Mouse (Mus musculus): ENCODE results near the gene Flvcr1. TPM values are rescaled to one million over a fixed set of nuclear protein-coding genes. Genes with fewer than 3 reads are reported as not detected.

Gene Flvcr1
- polyA plus RNA-seq, 1 experiment from 2014 or later, result 6.2 TPM

DNA sequence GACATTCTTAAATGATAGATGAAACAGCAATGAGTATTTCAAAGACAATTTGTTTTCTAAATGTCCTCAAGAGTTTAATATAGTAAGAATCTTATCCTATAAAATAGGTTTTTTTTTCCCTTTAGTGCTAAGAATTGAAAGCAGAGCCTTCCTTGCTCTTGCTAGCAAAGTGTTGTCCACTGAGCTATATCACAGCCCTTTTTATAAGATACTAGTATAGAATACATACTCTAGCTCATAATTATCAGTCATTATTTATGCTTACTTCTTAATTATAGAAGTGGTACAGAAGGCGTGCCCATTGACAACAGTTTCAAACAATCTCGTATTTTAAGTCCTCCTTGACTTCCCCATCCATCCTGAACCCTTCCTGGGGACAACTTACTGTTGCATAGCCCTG is 38.6 kb upstream of the Flvcr1 start:
- Histone ChIP-seq H3K4me3 (ENCODE audit: low read length) (no peak overlapping the region), H3K27me3 (ENCODE audit: insufficient read depth, low read length) (no peaks in the 10 kb centered on the region), H3K9ac (replicated peaks; ENCODE audit: low read length) (no peak overlapping the region), H3K4me2 (replicated peaks; ENCODE audit: low read depth, low read length) (no peak overlapping the region), H3K4me1 (ENCODE audit: insufficient read depth, low read length) (peaks cover 16% of the 10 kb centered on the region), H3K27ac (ENCODE audit: low read length) (no peak overlapping the region), H3K36me3 (ENCODE audit: insufficient read depth, low read length) (peaks cover 19% of the 10 kb centered on the region), H3K9me3 (ENCODE audit: low read length) (no peaks in the 10 kb centered on the region)
- no peak for ATAC-seq (ENCODE audit: low FRiP score, low TSS enrichment)
- WGBS, result 89% methylated on average over 2 of the region's 2 CpGs

DNA sequence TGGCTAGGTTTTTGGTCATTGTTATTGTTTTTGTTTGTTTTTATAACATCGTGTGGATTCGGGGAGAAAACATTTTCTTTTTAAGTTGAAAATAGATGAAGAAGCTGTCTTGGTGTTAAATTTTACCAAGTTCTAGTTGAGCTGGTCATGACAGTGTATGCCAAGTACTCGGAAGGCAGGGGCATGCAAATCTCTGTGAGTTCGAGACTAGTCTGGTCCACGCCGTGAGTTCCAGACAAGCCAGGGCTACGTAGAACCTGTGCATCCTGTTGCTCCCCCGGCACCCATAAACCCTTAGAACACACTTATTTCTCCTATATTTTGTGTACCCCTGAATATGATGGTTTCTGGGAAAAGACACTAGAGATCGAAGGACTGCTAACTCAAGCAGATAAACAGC is 37.7 kb upstream of the Flvcr1 start:
- Histone ChIP-seq H3K27me3 (ENCODE audit: insufficient read depth, low read length) (no peaks in the 10 kb centered on the region), H3K36me3 (ENCODE audit: insufficient read depth, low read length) (peaks cover 14% of the 10 kb centered on the region), H3K4me1 (ENCODE audit: insufficient read depth, low read length) (peaks cover 16% of the 10 kb centered on the region), H3K9me3 (ENCODE audit: low read length) (no peaks in the 10 kb centered on the region), H3K9ac (replicated peaks; ENCODE audit: low read length) (peak overlapping the region; percentile 88), H3K27ac (ENCODE audit: low read length) (no peak overlapping the region), H3K4me2 (replicated peaks; ENCODE audit: low read depth, low read length) (peak overlapping the region; percentile 89), H3K4me3 (ENCODE audit: low read length) (peak overlapping the region; percentile 99)
- no peak for ATAC-seq (ENCODE audit: low FRiP score, low TSS enrichment)
- WGBS, result 61% methylated on average over 9 of the region's 9 CpGs

DNA sequence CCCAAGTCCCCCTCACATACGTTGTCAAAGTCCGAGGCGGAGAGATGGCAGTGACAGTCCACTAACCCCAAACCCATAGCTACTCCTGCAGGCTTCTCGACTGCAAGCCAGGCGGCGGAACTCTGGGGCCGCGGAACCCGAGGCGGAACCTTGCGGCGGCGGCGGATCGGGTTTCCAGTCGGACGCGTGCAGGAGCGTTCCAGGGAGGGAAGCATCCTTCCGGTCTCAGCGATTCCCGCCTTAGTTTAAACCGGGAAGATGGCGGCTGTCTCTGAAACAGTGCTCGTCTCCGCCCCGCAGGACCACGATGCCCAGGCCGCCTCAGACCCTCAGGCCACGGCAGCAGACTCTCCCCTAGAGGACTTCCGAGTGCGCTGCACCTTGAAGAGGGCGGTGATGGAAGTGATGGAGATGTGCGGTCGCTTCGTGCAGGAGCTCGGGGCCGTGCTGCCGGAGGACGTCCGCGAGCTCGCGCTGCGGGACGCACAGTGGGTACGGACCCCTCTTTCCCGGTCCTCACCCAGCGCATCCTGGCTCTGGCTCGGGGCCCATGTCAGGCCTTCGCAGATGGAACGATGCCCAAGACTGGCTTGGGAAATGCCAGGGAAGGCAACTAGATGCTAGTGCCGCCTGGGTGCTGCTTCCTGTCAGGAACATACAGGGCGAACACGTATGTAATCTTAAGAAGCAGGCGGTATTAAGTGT is 37.0 kb upstream of the Flvcr1 start, which contains the start of the genes Tatdn3 and Nsl1:
Tatdn3 (minus strand) TSS at position 152 of the 705 bp plus-strand sequence.
Nsl1 (plus strand) TSS at position 232 of the 705 bp plus-strand sequence.
- H3K4me3 ChIP-seq (ENCODE audit: low read length), result peak within 1 kb of the TSS; percentile 99
- no peaks in the 10 kb centered on the region for H3K27me3 ChIP-seq (ENCODE audit: insufficient read depth, low read length)
- H3K9me3 ChIP-seq (ENCODE audit: low read length), result no peaks in the 10 kb centered on the region
- peak; percentile 95 for ATAC-seq (ENCODE audit: low FRiP score, low TSS enrichment)
- H3K36me3 ChIP-seq (ENCODE audit: insufficient read depth, low read length), result peaks cover 14% of the 10 kb centered on the region
- peak within 1 kb of the TSS; percentile 88 for H3K9ac ChIP-seq (replicated peaks; ENCODE audit: low read length)
- WGBS, result under 1% methylated on average over 56 of the region's 56 CpGs
- peak within 1 kb of the TSS; percentile 75 for H3K27ac ChIP-seq (ENCODE audit: low read length)
- peaks cover 16% of the 10 kb centered on the region for H3K4me1 ChIP-seq (ENCODE audit: insufficient read depth, low read length)
- peak within 1 kb of the TSS; percentile 89 for H3K4me2 ChIP-seq (replicated peaks; ENCODE audit: low read depth, low read length)

DNA sequence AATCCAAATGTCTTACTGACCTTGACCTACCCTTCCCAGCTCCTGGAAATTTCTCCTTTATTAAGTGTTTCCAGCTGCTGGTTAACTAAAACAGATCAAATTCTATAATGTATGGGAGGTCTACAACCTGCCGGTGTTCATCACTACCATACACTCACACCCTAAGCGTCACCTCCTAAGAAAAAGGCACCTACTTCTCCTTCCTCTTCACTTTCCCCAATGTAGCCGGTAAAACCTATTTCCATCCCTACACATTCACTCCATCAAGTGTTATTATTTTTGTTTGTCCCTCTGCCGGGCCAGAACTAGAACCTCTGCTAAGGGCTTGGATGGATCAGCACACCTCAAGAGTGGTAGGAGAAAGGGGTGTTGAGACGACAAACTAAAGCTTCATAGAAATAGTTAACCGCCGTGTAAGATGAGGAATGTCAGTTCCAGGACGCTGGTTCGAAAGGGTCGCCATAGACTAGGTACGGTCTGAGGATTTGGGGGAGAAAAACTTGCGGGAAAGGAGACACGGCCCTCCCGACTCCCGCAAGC is 36.4 kb upstream of the Flvcr1 start:
- H3K4me1 ChIP-seq (ENCODE audit: insufficient read depth, low read length), result peaks cover 16% of the 10 kb centered on the region
- no peaks in the 10 kb centered on the region for H3K27me3 ChIP-seq (ENCODE audit: insufficient read depth, low read length)
- peak overlapping the region; percentile 89 for H3K4me2 ChIP-seq (replicated peaks; ENCODE audit: low read depth, low read length)
- WGBS, result 3% methylated on average over 15 of the region's 15 CpGs
- peak; percentile 28; the same call in 1 of the 2 replicates for ATAC-seq (ENCODE audit: low FRiP score, low TSS enrichment)
- H3K9ac ChIP-seq (replicated peaks; ENCODE audit: low read length), result peak overlapping the region; percentile 88
- peak overlapping the region; percentile 99 for H3K4me3 ChIP-seq (ENCODE audit: low read length)
- H3K9me3 ChIP-seq (ENCODE audit: low read length), result no peaks in the 10 kb centered on the region
- H3K36me3 ChIP-seq (ENCODE audit: insufficient read depth, low read length), result peaks cover 9% of the 10 kb centered on the region
- H3K27ac ChIP-seq (ENCODE audit: low read length), result 0 out of 2 replicates have a peak overlapping the region, but pooled peaks have one; percentile 15

GRCm38 (mm10) chr1:191057461-191057860 is 31.5 kb upstream of the Flvcr1 start:
- no peak overlapping the region for H3K4me2 ChIP-seq (replicated peaks; ENCODE audit: low read depth, low read length)
- H3K27me3 ChIP-seq (ENCODE audit: insufficient read depth, low read length), result no peaks in the 10 kb centered on the region
- no peak overlapping the region for H3K9ac ChIP-seq (replicated peaks; ENCODE audit: low read length)
- H3K36me3 ChIP-seq (ENCODE audit: insufficient read depth, low read length), result no peaks in the 10 kb centered on the region
- no peak overlapping the region for H3K27ac ChIP-seq (ENCODE audit: low read length)
- H3K4me1 ChIP-seq (ENCODE audit: insufficient read depth, low read length), result 0 out of 2 replicates have a peak, but pooled peaks cover 6% of the 10 kb centered on the region
- no peaks in the 10 kb centered on the region for H3K9me3 ChIP-seq (ENCODE audit: low read length)
- H3K4me3 ChIP-seq (ENCODE audit: low read length), result no peak overlapping the region
- 73% methylated on average over 3 of the region's 3 CpGs for WGBS
- ATAC-seq (ENCODE audit: low FRiP score, low TSS enrichment), result no peak

- Histone ChIP-seq H3K4me1 (ENCODE audit: insufficient read depth, low read length) (no peaks in the 10 kb centered on the region), H3K4me2 (replicated peaks; ENCODE audit: low read depth, low read length) (no peak overlapping the region), H3K9ac (replicated peaks; ENCODE audit: low read length) (no peak overlapping the region), H3K27ac (ENCODE audit: low read length) (no peak overlapping the region), H3K27me3 (ENCODE audit: insufficient read depth, low read length) (no peaks in the 10 kb centered on the region), H3K4me3 (ENCODE audit: low read length) (no peak overlapping the region), H3K36me3 (ENCODE audit: insufficient read depth, low read length) (no peaks in the 10 kb centered on the region), H3K9me3 (ENCODE audit: low read length) (no peaks in the 10 kb centered on the region)
- no peak for ATAC-seq (ENCODE audit: low FRiP score, low TSS enrichment)
- 66% methylated on average over 2 of the region's 2 CpGs for WGBS
These were observed 29.5 kb upstream of the Flvcr1 start for GRCm38 (mm10) chr1:191055533-191055873.

GRCm38 (mm10) chr1:191054870-191055532 is 29.0 kb upstream of the Flvcr1 start:
- Histone ChIP-seq H3K9ac (replicated peaks; ENCODE audit: low read length) (no peak overlapping the region), H3K4me2 (replicated peaks; ENCODE audit: low read depth, low read length) (no peak overlapping the region), H3K36me3 (ENCODE audit: insufficient read depth, low read length) (no peaks in the 10 kb centered on the region), H3K4me1 (ENCODE audit: insufficient read depth, low read length) (no peaks in the 10 kb centered on the region), H3K4me3 (ENCODE audit: low read length) (no peak overlapping the region), H3K9me3 (ENCODE audit: low read length) (no peaks in the 10 kb centered on the region), H3K27ac (ENCODE audit: low read length) (no peak overlapping the region), H3K27me3 (ENCODE audit: insufficient read depth, low read length) (no peaks in the 10 kb centered on the region)
- WGBS, result 77% methylated on average over 8 of the region's 8 CpGs
- no peak for ATAC-seq (ENCODE audit: low FRiP score, low TSS enrichment)

DNA sequence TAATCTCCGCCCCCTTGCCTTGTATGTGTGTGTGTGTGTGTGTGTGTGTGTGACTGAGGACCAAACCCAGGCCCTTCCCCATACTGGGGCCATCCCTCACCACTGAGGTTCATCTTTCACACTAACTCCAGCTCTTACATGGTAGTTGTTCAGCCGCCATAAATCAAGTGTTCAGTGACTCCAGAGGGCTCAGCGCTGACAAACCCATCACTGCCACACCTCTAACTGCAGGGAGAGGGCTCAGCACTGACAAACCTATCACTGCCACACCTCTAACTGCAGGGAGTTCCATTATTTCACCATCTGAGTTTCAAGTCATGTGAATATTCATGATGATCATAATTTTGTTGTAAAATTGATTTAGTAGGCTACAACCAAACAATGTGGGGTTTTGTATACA is 27.6 kb upstream of the Flvcr1 start:
- Histone ChIP-seq H3K9ac (replicated peaks; ENCODE audit: low read length) (no peak overlapping the region), H3K9me3 (ENCODE audit: low read length) (no peaks in the 10 kb centered on the region), H3K4me2 (replicated peaks; ENCODE audit: low read depth, low read length) (no peak overlapping the region), H3K4me3 (ENCODE audit: low read length) (no peak overlapping the region), H3K27me3 (ENCODE audit: insufficient read depth, low read length) (no peaks in the 10 kb centered on the region), H3K27ac (ENCODE audit: low read length) (no peak overlapping the region), H3K36me3 (ENCODE audit: insufficient read depth, low read length) (no peaks in the 10 kb centered on the region), H3K4me1 (ENCODE audit: insufficient read depth, low read length) (no peaks in the 10 kb centered on the region)
- ATAC-seq (ENCODE audit: low FRiP score, low TSS enrichment), result no peak
- 49% methylated on average over 3 of the region's 3 CpGs for WGBS

- Histone ChIP-seq H3K27me3 (ENCODE audit: insufficient read depth, low read length) (0 out of 2 replicates have a peak, but pooled peaks cover 5% of the 10 kb centered on the region), H3K4me2 (replicated peaks; ENCODE audit: low read depth, low read length) (no peak overlapping the region), H3K4me1 (ENCODE audit: insufficient read depth, low read length) (no peaks in the 10 kb centered on the region), H3K9me3 (ENCODE audit: low read length) (no peaks in the 10 kb centered on the region), H3K9ac (replicated peaks; ENCODE audit: low read length) (no peak overlapping the region), H3K4me3 (ENCODE audit: low read length) (no peak overlapping the region), H3K27ac (ENCODE audit: low read length) (no peak overlapping the region), H3K36me3 (ENCODE audit: insufficient read depth, low read length) (no peaks in the 10 kb centered on the region)
- ATAC-seq (ENCODE audit: low FRiP score, low TSS enrichment), result no peak
- WGBS, result 79% methylated on average over 7 of the region's 7 CpGs
These were observed 20.4 kb upstream of the Flvcr1 start for GRCm38 (mm10) chr1:191046231-191046824.
